Mouse (Mus musculus) hindbrain, embryonic 14.5 days (tissue): ENCODE measurements around the gene Bpifb5. TPM values are rescaled to one million over a fixed set of nuclear protein-coding genes. Genes with fewer than 3 reads are reported as not detected.
A peak's percentile ranks its signal among the peaks of the same experiment; 100 is the strongest.

Experiments
- ATAC-seq: fragments of 200-750 bp; cut with Nextera tagmentation; 2 replicates; pipeline ENCODE4 v1.8.0; 2017; ENCODE audit warnings: moderate number of reproducible peaks, mild to moderate bottlenecking, moderate TSS enrichment, moderate library complexity; ENCODE audit not compliant: low FRiP score
- DNase-seq: peaks from one replicate; pipeline ENCODE4 v3.0.0-alpha.2; 2015; ENCODE audit warnings: low spot score
- H3K27ac ChIP-seq: fragments of 300-500 bp; sonication (generic); 2 replicates; pipeline ENCODE4 v1.5.1; 2014; ENCODE audit warnings: mild to moderate bottlenecking, moderate library complexity
- H3K27me3 ChIP-seq: fragments of 300-500 bp; sonication (generic); 2 replicates; pipeline ENCODE4 v1.6.1; 2014; ENCODE audit warnings: mild to moderate bottlenecking, low read length, mixed read lengths; ENCODE audit not compliant: control insufficient read depth, insufficient read depth
- H3K36me3 ChIP-seq: fragments of 300-500 bp; sonication (generic); replicated peaks from 2 replicates; pipeline ENCODE4 v1.6.1; 2014; ENCODE audit not compliant: control insufficient read depth, insufficient read depth
- H3K4me1 ChIP-seq: fragments of 300-500 bp; sonication (generic); replicated peaks from 2 replicates; pipeline ENCODE4 v1.6.1; 2014; ENCODE audit warnings: antibody characterized with exemption, low read length, mixed read lengths; ENCODE audit not compliant: control insufficient read depth, insufficient read depth
- H3K4me2 ChIP-seq: fragments of 300-500 bp; sonication (generic); replicated peaks from 2 replicates; pipeline ENCODE4 v1.6.1; 2014; ENCODE audit warnings: mild to moderate bottlenecking, moderate library complexity
- H3K4me3 ChIP-seq: fragments of 300-500 bp; sonication (generic); replicated peaks from 2 replicates; pipeline ENCODE4 v1.5.1; 2014; ENCODE audit warnings: mild to moderate bottlenecking, low read length
- H3K9ac ChIP-seq: fragments of 300-500 bp; sonication (generic); 2 replicates; pipeline ENCODE4 v1.6.1; 2014
- H3K9me3 ChIP-seq: fragments of 300-500 bp; sonication (generic); 2 replicates; pipeline ENCODE4 v1.6.1; 2016; ENCODE audit warnings: low read length; ENCODE audit not compliant: control insufficient read depth
- WGBS: fragments of 180-500 bp; shearing (Covaris S2); extraction: QIAGEN DNeasy Blood & Tissue Kit; methylation state at CpG from one replicate; pipeline ENCODE4 v1.1.7; 2014; 5-methylcytosine and 5-hydroxymethylcytosine counted together
- polyA plus RNA-seq: library from polyadenylated mRNA; unstranded; fragments of >200 nt; fragmentation: Nextera tagmentation; extraction: Ambion mirVana; gene quantifications from 2 replicates; pipeline ENCODE4 v1.2.1, GENCODE M21; 2014

Gene Bpifb5
- polyA plus RNA-seq, 1 experiment from 2014 or later = 0.78 TPM

DNA sequence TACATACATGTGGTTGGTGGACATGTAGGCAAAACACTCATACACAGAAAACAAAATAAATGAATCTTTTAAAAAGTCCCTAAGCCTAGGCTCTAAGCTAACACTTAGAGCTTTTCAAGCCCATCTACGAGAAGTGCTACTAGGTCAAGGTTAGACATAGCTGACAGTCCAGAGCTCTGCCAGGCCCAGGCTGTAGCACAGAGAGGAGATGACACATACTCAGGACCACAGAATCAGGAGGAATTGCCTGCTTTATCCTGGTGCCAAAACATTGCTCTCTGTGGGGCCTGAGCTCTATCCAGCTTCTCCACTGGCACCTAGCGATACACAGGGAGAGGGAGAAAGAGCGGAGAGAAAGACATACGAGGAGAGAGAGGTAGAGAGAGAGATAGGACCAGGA lies 30.5 kb upstream of the Bpifb5 start:
- no peak overlapping the region for H3K9ac ChIP-seq
- no peak overlapping the region for H3K4me3 ChIP-seq
- no peak for DNase-seq
- H3K9me3 ChIP-seq = no peaks in the 10 kb centered on the region
- no peaks in the 10 kb centered on the region for H3K36me3 ChIP-seq
- WGBS = 91% methylated on average over 4 of the region's 4 CpGs
- H3K4me2 ChIP-seq = no peak overlapping the region
- H3K27me3 ChIP-seq = no peaks in the 10 kb centered on the region
- no peak overlapping the region for H3K27ac ChIP-seq
- H3K4me1 ChIP-seq = no peaks in the 10 kb centered on the region
- ATAC-seq = no peak

DNA sequence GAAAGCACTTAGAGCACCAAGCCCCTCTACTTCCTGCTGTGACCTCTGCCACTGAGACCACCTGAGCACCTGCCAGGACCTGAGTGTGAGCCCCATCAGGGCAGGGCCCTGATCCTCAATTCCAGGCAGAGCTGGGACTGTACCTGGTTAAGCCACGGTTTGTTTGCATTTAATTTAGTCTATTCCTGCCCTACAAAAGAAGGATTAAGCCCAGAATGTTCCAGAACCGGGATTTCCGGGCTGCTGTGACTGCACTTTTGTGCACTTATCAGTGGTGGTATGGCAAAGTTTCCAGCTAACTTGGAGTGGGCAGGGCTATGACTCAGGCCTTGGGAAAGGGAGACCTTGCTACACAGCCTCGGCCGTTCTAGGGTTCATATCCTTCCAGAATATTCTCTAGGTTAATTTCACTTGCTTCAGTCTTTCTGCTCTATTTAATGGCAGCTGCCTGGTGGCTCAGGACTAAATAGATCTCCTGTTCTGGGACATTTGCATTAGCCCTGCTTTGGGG lies 29.5 kb upstream of the Bpifb5 start:
- Histone ChIP-seq H3K36me3 (no peaks in the 10 kb centered on the region), H3K27me3 (no peaks in the 10 kb centered on the region), H3K9me3 (no peaks in the 10 kb centered on the region), H3K27ac (no peak overlapping the region), H3K4me1 (no peaks in the 10 kb centered on the region), H3K9ac (no peak overlapping the region), H3K4me2 (no peak overlapping the region), H3K4me3 (no peak overlapping the region)
- ATAC-seq (no peak), DNase-seq (no peak)
- 82% methylated on average over 5 of the region's 5 CpGs for WGBS

DNA sequence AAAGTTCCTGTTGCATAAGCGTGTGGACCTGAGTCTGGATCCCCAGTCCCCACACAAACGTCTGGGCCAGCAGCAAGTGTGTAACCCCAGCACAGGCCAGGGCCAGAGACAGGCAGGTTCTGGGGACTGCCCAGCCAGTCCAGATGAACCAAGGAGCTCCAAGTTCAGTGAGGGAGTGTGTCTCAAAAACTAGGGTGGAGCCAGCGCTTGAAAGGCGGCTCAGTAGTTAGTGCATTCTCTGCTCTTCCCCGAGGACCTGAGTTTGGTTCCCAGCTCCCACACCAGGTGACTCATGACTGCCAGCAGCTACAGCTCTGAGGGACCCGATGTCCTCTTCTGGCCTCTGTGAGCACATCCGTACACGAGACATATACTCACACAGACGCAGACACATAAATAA lies 26.5 kb upstream of the Bpifb5 start:
- no peak overlapping the region for H3K4me3 ChIP-seq
- H3K27me3 ChIP-seq = no peaks in the 10 kb centered on the region
- H3K36me3 ChIP-seq = no peaks in the 10 kb centered on the region
- H3K9ac ChIP-seq = no peak overlapping the region
- no peaks in the 10 kb centered on the region for H3K4me1 ChIP-seq
- 91% methylated on average over 9 of the region's 9 CpGs for WGBS
- no peak for ATAC-seq
- no peak overlapping the region for H3K27ac ChIP-seq
- H3K9me3 ChIP-seq = no peaks in the 10 kb centered on the region
- no peak for DNase-seq
- no peak overlapping the region for H3K4me2 ChIP-seq

DNA sequence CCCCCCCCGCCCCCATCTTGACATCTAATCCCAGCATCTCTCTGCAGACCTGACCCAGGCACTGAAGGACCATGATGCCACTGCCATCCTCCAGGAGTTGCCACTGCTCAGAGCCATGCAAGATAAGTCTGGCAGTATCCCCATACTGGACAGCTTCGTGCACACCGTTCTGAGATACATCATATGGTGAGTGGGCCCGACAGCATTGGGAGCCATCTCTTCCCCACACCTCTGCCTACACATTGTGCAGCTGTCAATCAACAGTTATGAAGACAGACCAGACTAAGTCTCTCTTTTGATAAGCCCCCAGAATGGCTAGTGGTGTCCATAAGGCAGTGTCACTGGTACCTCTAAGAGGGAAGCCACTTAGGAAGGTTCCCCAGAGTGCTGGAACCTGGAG lies 18.9 kb upstream of the Bpifb5 start:
- DNase-seq (no peak), ATAC-seq (no peak)
- WGBS = 89% methylated on average over 4 of the region's 4 CpGs
- no peaks in the 10 kb centered on the region for H3K27me3 ChIP-seq
- no peaks in the 10 kb centered on the region for H3K36me3 ChIP-seq
- H3K9ac ChIP-seq = no peak overlapping the region
- H3K4me3 ChIP-seq = no peak overlapping the region
- H3K9me3 ChIP-seq = no peaks in the 10 kb centered on the region
- H3K4me2 ChIP-seq = no peak overlapping the region
- no peaks in the 10 kb centered on the region for H3K4me1 ChIP-seq
- H3K27ac ChIP-seq = no peak overlapping the region

- Histone ChIP-seq H3K9ac (no peak overlapping the region), H3K4me2 (no peak overlapping the region), H3K9me3 (no peaks in the 10 kb centered on the region), H3K4me3 (no peak overlapping the region), H3K27ac (no peak overlapping the region), H3K4me1 (no peaks in the 10 kb centered on the region), H3K27me3 (no peaks in the 10 kb centered on the region), H3K36me3 (no peaks in the 10 kb centered on the region)
- 64% methylated on average over 7 of the region's 7 CpGs for WGBS
- no peak for DNase-seq
- no peak for ATAC-seq
Measured at GRCm38 (mm10) chr2:154206908-154207307, 16.6 kb upstream of the Bpifb5 start.

DNA sequence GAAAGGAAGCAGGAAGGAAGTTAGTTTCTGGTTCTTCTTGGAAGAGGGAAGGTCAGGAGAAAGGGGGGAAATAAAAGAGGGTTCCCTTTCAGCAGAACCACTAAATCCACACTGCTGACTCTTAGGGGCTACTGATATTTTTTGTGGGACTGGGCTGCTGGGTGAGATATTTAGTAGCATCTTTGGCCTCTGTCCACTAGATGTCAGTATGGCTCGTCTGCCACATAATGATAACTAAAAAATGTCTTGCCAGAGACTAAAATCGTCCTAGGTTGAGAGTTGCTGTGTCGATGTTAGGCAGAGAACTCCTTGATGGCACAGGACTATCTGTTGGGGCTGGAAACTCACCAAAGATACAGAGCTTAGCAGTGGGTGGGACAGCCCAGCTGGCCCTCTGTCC lies 14.4 kb upstream of the Bpifb5 start:
- 15% methylated on average over 3 of the region's 3 CpGs for WGBS
- Histone ChIP-seq H3K27ac (no peak overlapping the region), H3K4me2 (no peak overlapping the region), H3K9me3 (no peaks in the 10 kb centered on the region), H3K9ac (no peak overlapping the region), H3K36me3 (no peaks in the 10 kb centered on the region), H3K27me3 (no peaks in the 10 kb centered on the region), H3K4me3 (no peak overlapping the region), H3K4me1 (no peaks in the 10 kb centered on the region)
- ATAC-seq (no peak), DNase-seq (peak; percentile 67)

DNA sequence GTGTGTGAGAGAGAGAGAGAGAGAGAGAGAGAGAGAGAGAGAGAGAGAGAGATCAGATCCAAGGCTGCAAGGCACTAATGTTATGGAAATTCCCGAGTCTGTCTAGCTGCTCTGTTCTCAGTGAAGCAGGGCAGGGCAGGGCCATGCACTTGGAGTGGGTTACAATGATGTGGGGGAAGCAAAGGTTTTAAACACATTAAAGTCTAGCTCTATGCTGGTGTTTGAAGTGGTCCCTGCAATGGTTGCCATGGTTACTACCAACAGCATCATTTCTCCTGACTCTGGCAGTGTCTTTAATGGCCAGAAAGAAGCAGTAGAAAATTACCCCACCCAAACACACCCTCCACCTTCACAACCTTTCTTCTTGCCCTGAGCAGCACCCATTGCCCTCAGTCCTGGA lies 12.4 kb upstream of the Bpifb5 start:
- Histone ChIP-seq H3K36me3 (no peaks in the 10 kb centered on the region), H3K4me3 (no peak overlapping the region), H3K27ac (no peak overlapping the region), H3K4me1 (no peaks in the 10 kb centered on the region), H3K9ac (no peak overlapping the region), H3K4me2 (no peak overlapping the region), H3K27me3 (no peaks in the 10 kb centered on the region), H3K9me3 (no peaks in the 10 kb centered on the region)
- ATAC-seq (no peak), DNase-seq (no peak)
- WGBS = 31% methylated on average over 1 of the region's 1 CpGs

GRCm38 (mm10) chr2:154211881-154212280 lies 11.7 kb upstream of the Bpifb5 start:
- DNase-seq (no peak), ATAC-seq (no peak)
- Histone ChIP-seq H3K27me3 (no peaks in the 10 kb centered on the region), H3K9me3 (no peaks in the 10 kb centered on the region), H3K36me3 (no peaks in the 10 kb centered on the region), H3K4me1 (no peaks in the 10 kb centered on the region), H3K9ac (no peak overlapping the region), H3K4me2 (no peak overlapping the region), H3K4me3 (no peak overlapping the region), H3K27ac (no peak overlapping the region)
- 89% methylated on average over 4 of the region's 4 CpGs for WGBS

DNA sequence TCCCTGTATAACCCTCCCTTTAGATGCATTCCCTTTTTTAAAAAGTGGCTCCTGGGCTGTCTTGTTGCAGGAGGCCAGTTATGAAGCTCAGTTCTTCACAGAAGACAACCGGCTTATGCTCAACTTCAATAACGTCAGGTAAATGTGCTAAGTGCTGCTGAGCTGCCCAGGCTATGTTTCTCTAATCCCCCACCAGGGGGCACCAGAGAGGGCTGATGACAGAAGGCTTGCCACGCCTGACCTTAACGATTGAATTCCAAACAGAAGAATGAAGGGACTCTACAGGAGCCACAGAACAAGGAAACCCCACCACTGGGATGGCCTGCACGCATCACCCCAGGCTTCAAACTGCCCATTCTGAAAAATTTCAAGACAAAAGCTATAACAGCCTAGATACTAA lies 8.4 kb upstream of the Bpifb5 start:
- ATAC-seq = no peak

DNA sequence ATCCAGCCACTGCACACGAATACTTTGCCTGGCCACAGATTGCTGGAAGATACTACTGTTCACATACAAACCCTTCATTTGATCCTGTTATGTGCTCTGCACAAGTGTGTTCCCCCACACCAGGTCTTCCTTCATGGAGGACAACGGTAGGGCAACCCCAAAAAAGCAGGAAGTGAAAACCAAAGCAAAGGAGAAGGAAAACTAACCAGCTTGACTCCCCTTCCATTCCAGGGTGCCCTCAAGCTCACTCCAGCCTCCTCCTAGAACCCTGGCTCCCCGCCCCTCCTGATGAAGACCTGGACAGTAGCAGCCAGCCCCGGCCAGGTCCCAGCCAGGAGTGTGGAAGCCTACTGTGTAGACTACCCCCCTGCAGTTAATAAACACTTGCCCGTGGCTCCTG lies 3.6 kb upstream of the Bpifb5 start:
- Histone ChIP-seq H3K4me2 (no peak overlapping the region), H3K27ac (no peak overlapping the region), H3K36me3 (no peaks in the 10 kb centered on the region), H3K4me1 (peaks cover 12% of the 10 kb centered on the region), H3K9me3 (no peaks in the 10 kb centered on the region), H3K27me3 (no peaks in the 10 kb centered on the region), H3K9ac (no peak overlapping the region), H3K4me3 (no peak overlapping the region)
- 83% methylated on average over 5 of the region's 5 CpGs for WGBS
- ATAC-seq (no peak), DNase-seq (no peak)

More for the DNA sequence above, 8.4 kb upstream of the Bpifb5 start:
- H3K27ac ChIP-seq = no peak overlapping the region
- H3K4me3 ChIP-seq = no peak overlapping the region
- no peaks in the 10 kb centered on the region for H3K4me1 ChIP-seq
- no peak overlapping the region for H3K4me2 ChIP-seq
- H3K27me3 ChIP-seq = no peaks in the 10 kb centered on the region
- no peak overlapping the region for H3K9ac ChIP-seq
- no peaks in the 10 kb centered on the region for H3K36me3 ChIP-seq
- 17% methylated on average over 5 of the region's 5 CpGs for WGBS
- peak; percentile 73 for DNase-seq
- H3K9me3 ChIP-seq = no peaks in the 10 kb centered on the region
